Mouse (Mus musculus): ENCODE results near the gene C130073F10Rik.
"Not testable (repeated sequence)": the region's sequence is repeated elsewhere in the genome, so short reads cannot be mapped to it uniquely, and the experiment has no call there.

The C130073F10Rik gene

DNA sequence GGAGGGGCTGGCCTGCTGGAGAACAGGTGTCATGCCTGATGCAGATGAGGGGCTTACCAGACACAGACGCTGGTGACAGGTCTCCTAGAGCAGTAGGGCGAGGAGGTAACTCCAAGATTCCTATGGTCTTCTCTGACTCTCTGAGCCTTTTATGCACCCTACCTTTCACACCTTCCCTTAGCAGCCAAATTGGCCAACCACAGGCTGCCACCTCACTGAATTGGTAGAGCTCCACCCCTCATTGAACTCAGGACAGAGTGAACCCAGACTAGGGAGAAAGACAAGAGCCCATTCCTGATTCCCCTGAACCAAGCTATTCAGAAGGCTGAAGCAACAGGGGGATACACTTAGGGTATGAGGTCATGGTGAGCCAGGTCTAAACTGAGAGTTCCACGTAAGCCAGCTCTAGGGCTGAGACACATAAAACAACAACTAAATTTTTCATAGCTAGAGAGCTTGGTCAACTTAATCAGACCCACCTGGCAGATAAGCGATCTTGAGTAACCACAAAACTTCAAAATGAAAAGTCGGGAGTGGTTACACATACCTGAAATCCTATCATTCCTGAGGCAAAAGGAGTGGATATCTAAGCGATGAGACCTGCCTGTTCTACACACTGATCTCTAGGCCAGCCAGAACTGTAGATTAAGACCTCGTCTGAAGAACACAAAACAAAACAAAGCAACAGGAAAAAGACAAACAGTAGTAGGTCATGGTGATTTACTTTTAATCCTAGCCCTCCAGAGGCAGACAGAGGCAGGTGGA lies at the start of gene C130073F10Rik:
Gene C130073F10Rik (minus strand): TSS at position 134 of the 765 bp plus-strand sequence.
- no peak for DNase-seq

DNA sequence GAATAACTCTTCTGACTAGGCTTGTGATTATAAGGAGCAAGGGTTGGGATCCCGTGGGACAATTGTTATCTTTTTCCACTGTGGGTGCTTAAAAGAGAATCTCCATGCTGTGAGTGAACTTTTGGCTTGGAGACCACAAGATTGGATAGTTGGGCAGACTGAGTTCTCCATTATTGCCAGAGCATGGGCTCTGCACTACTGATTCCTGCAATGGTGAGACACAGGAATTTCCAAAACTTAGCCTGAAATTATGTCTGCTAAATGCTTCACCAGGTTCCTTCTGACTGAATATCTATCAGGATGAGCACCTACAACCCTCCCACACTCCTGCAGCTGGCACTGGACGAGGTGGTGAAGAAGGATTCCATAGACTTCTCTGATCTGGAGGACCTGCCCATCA lies 46.5 kb upstream of the C130073F10Rik start, which contains the start of gene Gm12794:
Gene Gm12794 (plus strand): TSS at position 301 of the 400 bp plus-strand sequence.
- DNase-seq, result not testable (repeated sequence)

- not testable (repeated sequence) for DNase-seq
These were observed 15.2 kb upstream of the C130073F10Rik start, which contains the start of gene Gm12800 for GRCm38 (mm10) chr4:101908821-101909220. TSS of gene Gm12800 (plus strand) at chr4:101909121.

DNA sequence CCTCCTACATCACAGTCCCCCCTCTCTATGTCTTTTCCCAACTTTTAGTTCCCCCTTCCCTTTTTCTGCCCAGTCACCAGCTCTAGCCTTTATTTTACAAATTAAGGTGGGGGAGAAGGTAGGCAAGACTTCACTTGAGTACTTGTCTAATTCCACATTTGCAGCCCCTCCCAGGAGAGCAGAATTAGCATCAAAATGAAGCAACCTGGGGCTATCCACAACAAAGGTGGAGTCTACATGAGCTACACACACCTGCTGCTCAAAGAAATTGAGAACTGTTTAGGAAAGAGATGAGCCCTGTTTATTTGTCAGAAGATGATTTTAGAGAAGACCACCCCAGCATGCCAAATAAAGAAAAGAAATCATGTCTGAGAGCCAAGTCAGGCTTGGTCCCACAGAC lies 4.2 kb downstream of the C130073F10Rik start:
- no peak for DNase-seq

DNA sequence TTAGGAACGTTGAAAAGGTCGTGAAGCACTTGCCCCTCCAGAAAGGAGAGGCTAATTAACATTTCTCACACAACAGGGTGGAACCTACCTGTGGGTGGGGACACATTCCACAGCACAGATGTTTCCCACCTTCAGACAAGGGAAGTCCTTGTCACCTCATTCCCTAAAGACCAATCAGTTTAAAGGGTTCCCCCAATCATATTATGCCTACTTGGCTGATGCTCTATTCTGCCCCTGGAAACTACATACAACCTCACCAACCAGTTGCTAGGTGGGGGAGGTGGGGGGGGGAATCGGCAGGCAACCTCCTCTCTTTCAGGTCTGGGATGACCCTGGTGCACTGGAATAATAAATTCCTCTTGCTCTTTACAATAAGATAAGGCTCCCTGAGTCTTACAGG lies 9.9 kb downstream of the C130073F10Rik start:
- DNase-seq, result no peak

DNA sequence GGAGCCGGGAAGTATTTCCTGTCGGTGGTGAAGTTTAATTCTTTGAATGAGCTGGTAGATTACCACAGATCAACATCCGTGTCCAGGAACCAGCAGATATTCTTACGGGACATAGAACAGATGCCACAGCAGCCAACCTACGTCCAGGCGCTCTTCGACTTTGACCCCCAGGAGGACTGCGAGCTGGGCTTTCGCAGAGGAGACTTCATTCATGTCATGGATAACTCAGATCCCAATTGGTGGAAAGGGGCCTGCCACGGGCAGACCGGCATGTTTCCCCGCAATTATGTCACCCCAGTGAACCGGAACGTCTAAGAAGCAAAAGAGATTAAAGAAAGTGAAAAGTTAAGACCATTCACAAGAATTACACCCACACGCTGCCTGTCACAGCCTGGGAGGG lies 17.9 kb downstream of the C130073F10Rik start:
- DNase-seq, result not testable (repeated sequence)

DNA sequence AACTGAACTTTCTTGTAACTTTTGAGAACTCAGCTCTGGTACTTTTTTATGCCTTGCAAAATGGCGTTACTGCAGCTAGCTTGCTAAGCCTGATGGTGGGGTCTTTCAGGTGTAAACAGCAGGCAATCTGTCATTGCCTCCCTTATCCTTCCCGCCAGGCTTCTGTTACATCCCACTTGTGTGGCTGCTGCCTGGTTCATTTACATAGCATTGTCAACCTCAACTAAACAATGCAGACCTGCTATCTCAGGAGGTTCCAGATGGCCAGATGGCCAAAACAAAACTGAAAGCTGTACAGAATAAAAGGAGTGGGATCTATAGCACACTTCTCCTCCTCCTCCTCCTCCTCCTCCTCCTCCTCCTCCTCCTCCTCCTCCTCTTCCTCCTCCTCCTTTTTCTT lies 21.6 kb downstream of the C130073F10Rik start:
- DNase-seq, result not testable (repeated sequence)

GRCm38 (mm10) chr4:101862289-101862688 lies 31.3 kb downstream of the C130073F10Rik start:
- DNase-seq, result no peak

- DNase-seq, result no peak
These were observed 32.7 kb downstream of the C130073F10Rik start for GRCm38 (mm10) chr4:101860873-101861272.

GRCm38 (mm10) chr4:101850908-101851307 lies 42.7 kb downstream of the C130073F10Rik start:
- DNase-seq, result no peak

- DNase-seq, result not testable (repeated sequence)
These were observed 49.7 kb downstream of the C130073F10Rik start, which contains the start of gene B020004J07Rik for GRCm38 (mm10) chr4:101843923-101844322. TSS of gene B020004J07Rik (minus strand) at chr4:101844023.
